Mouse (Mus musculus) hindbrain, postnatal 0 days (tissue): ENCODE measurements at regions not wholly inside any gene's neighbourhood (a gene's known extent, or its start where the extent isn't known, plus 50 kb on each side); places are given as distances from the start of the nearest gene placed in this dataset.

Experiments
- ATAC-seq: fragments of 200-750 bp; cut with Nextera tagmentation; 2 replicates; pipeline ENCODE4 v1.8.0; 2017; ENCODE audit warnings: mild to moderate bottlenecking, moderate TSS enrichment, moderate library complexity
- DNase-seq: peaks from one replicate; pipeline ENCODE4 v3.0.0-alpha.2; 2015; ENCODE audit warnings: low spot score
- H3K27ac ChIP-seq: fragments of 300-500 bp; sonication (generic); 2 replicates; pipeline ENCODE4 v1.5.1; 2014; ENCODE audit warnings: mild to moderate bottlenecking
- H3K27me3 ChIP-seq: fragments of 300-500 bp; sonication (generic); 2 replicates; pipeline ENCODE4 v1.6.1; 2014; ENCODE audit warnings: low read length, mixed read lengths; ENCODE audit not compliant: insufficient read depth
- H3K36me3 ChIP-seq: fragments of 300-500 bp; sonication (generic); 2 replicates; pipeline ENCODE4 v1.6.1; 2014; ENCODE audit warnings: low read length, mixed read lengths; ENCODE audit not compliant: insufficient read depth
- H3K4me1 ChIP-seq: fragments of 300-500 bp; sonication (generic); 2 replicates; pipeline ENCODE4 v1.6.1; 2014; ENCODE audit warnings: antibody characterized with exemption, low read length, mixed read lengths; ENCODE audit not compliant: insufficient read depth
- H3K4me2 ChIP-seq: fragments of 300-500 bp; sonication (generic); 2 replicates; pipeline ENCODE4 v1.6.1; 2014; ENCODE audit warnings: low read depth, mild to moderate bottlenecking, low read length, moderate library complexity, mixed read lengths
- H3K4me3 ChIP-seq: fragments of 300-500 bp; sonication (generic); 2 replicates; pipeline ENCODE4 v1.5.1; 2014; ENCODE audit warnings: low read length
- H3K9ac ChIP-seq: fragments of 300-500 bp; sonication (generic); replicated peaks from 2 replicates; pipeline ENCODE4 v1.6.1; 2014; ENCODE audit warnings: mild to moderate bottlenecking, low read length, moderate library complexity, mixed read lengths
- H3K9me3 ChIP-seq: fragments of 300-500 bp; sonication (generic); 2 replicates; pipeline ENCODE4 v1.6.1; 2016; ENCODE audit warnings: low read length, mixed read lengths
- CTCF ChIP-seq: IDR thresholded peaks from 2 replicates; pipeline ENCODE4 v1.5.1; 2016; ENCODE audit warnings: antibody characterized with exemption, control low read depth, low read depth
- WGBS: fragments of 180-500 bp; shearing (Covaris S2); extraction: QIAGEN DNeasy Blood & Tissue Kit; methylation state at CpG from one replicate; pipeline ENCODE4 v1.1.7; 2014; 5-methylcytosine and 5-hydroxymethylcytosine counted together

DNA sequence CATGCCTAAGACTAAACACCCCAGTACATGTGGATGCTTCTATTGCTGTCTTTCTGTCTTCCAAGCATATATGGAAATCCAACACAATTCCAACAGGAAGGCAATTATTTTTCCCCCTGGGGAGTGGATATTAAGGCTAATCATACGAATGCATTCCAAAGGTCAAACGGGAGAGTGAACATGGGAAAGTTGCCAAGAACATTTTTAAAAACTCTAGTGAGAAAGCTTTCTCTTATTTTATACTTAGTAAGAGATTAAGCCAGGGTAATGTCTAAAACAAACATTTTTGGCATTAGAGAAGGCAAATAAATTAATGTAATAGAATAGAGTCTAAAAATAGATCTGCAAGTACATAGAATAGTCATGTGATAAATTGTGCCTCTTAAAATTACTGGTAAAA lies 332.4 kb downstream of the Ets1 start:
- Histone ChIP-seq H3K27me3 (no peaks in the 10 kb centered on the region), H3K36me3 (no peaks in the 10 kb centered on the region), H3K27ac (no peak overlapping the region), H3K9ac (no peak overlapping the region), H3K4me3 (no peak overlapping the region), H3K9me3 (no peaks in the 10 kb centered on the region), H3K4me1 (no peaks in the 10 kb centered on the region), H3K4me2 (no peak overlapping the region)
- DNase-seq (no peak), ATAC-seq (no peak)
- no peak for TF ChIP-seq CTCF
- 59% methylated on average over 2 of the region's 2 CpGs for WGBS

DNA sequence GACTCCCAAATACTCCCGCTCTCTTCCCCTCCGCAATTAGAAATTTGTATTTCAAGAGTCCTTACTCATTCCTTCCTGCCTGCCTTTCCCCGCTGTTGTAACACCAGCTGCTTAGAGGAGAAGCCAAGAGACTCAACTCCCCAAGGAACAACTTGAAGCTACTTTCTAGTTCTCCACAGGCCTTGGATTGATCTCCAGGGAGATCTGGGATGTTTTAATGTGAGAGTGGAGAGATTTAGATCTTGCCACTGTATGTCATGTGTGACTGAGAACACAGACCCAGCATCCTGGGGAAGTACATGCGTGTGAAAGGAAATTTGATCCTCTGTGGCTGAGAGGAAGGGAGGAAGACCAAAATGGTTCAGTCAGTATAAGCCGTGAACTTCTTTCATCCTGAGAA lies 335.4 kb downstream of the Ets1 start:
- Histone ChIP-seq H3K4me3 (no peak overlapping the region), H3K4me2 (no peak overlapping the region), H3K36me3 (no peaks in the 10 kb centered on the region), H3K4me1 (no peaks in the 10 kb centered on the region), H3K27me3 (no peaks in the 10 kb centered on the region), H3K27ac (no peak overlapping the region), H3K9me3 (no peaks in the 10 kb centered on the region), H3K9ac (no peak overlapping the region)
- TF ChIP-seq CTCF, result no peak
- no peak for ATAC-seq
- DNase-seq, result no peak
- WGBS, result 87% methylated on average over 5 of the region's 5 CpGs

DNA sequence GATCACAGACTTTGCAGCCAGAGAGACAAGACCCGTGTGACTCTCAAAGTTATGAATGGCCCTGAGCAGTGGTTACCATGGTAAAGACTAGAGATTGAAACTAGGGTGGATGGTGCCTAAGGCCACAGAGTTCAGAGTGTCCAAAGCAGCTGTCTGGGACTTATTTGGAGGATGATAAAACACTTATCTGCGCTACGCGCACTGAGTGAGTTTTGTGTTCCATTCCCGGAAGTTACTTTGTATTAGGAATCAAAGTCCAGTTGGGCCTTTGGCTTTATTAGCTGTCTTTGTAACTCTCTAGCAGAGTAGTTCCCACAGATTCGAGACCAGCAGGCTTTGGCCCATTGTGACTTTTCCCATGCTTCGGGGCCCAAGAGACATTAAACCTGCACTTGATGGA lies 335.9 kb downstream of the Ets1 start:
- no peak overlapping the region for H3K4me2 ChIP-seq
- 78% methylated on average over 7 of the region's 7 CpGs for WGBS
- no peak overlapping the region for H3K9ac ChIP-seq
- no peak overlapping the region for H3K27ac ChIP-seq
- no peak for TF ChIP-seq CTCF
- no peak overlapping the region for H3K4me3 ChIP-seq
- ATAC-seq, result no peak
- no peaks in the 10 kb centered on the region for H3K36me3 ChIP-seq
- no peaks in the 10 kb centered on the region for H3K27me3 ChIP-seq
- no peak for DNase-seq
- no peaks in the 10 kb centered on the region for H3K4me1 ChIP-seq
- no peaks in the 10 kb centered on the region for H3K9me3 ChIP-seq

- WGBS, result 72% methylated on average over 7 of the region's 7 CpGs
- TF ChIP-seq CTCF, result no peak
- DNase-seq (no peak), ATAC-seq (no peak)
- H3K27me3 ChIP-seq, result no peaks in the 10 kb centered on the region
- no peaks in the 10 kb centered on the region for H3K9me3 ChIP-seq
- no peaks in the 10 kb centered on the region for H3K36me3 ChIP-seq
- H3K4me2 ChIP-seq, result no peak overlapping the region
- H3K9ac ChIP-seq, result no peak overlapping the region
- no peak overlapping the region for H3K27ac ChIP-seq
- H3K4me1 ChIP-seq, result no peaks in the 10 kb centered on the region
- no peak overlapping the region for H3K4me3 ChIP-seq
Measured at GRCm38 (mm10) chr9:32972431-32973052, 336.5 kb downstream of the Ets1 start.

DNA sequence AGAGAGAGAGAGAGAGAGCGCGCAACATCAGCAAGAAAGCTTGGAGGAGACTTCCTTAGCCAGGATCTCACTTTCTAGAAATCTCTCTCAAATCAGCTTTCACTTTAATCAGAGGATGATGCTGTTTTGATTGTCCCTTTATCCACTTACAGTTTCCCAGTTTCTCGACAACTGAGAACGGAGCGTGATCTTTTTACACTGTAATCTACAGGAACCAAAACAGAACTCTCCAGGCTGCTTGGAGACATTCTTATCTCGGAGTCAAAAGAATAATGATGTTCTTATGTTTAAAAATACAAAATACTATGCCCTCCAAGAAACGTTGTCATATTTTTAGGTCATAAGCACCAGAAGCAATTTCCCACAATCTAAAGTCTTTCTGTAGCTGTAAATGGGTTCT lies 341.7 kb downstream of the Ets1 start:
- Histone ChIP-seq H3K36me3 (no peaks in the 10 kb centered on the region), H3K4me3 (no peak overlapping the region), H3K9ac (no peak overlapping the region), H3K4me1 (no peaks in the 10 kb centered on the region), H3K27me3 (no peaks in the 10 kb centered on the region), H3K27ac (no peak overlapping the region), H3K4me2 (no peak overlapping the region), H3K9me3 (no peaks in the 10 kb centered on the region)
- DNase-seq (no peak), ATAC-seq (no peak)
- no peak for TF ChIP-seq CTCF
- 80% methylated on average over 7 of the region's 7 CpGs for WGBS

DNA sequence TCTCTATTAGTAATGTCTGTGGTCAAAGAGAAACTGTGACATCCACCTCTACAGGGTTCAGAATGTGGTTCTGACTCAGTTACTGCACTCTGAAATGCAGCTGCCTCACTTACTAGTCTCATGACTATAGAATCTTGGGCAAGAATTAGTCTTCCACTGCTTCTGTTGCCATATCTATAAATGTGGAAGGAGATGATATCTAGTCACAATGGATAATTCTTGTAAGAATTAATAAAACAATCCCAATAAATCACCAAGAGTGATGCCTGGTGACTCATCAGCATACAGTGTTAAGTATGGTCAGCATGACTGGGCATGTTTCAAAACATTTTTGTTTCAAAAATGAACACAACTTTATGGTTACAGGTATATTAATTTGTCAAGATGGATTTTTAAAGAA lies 344.8 kb downstream of the Ets1 start:
- no peak overlapping the region for H3K4me3 ChIP-seq
- TF ChIP-seq CTCF, result no peak
- H3K4me1 ChIP-seq, result no peaks in the 10 kb centered on the region
- H3K36me3 ChIP-seq, result no peaks in the 10 kb centered on the region
- H3K27ac ChIP-seq, result no peak overlapping the region
- no peak overlapping the region for H3K9ac ChIP-seq
- no peaks in the 10 kb centered on the region for H3K27me3 ChIP-seq
- DNase-seq (no peak), ATAC-seq (no peak)
- no peak overlapping the region for H3K4me2 ChIP-seq
- H3K9me3 ChIP-seq, result no peaks in the 10 kb centered on the region

GRCm38 (mm10) chr9:32983182-32983581 lies 347.2 kb downstream of the Ets1 start:
- H3K27ac ChIP-seq, result no peak overlapping the region
- DNase-seq, result no peak
- no peaks in the 10 kb centered on the region for H3K4me1 ChIP-seq
- no peaks in the 10 kb centered on the region for H3K9me3 ChIP-seq
- no peaks in the 10 kb centered on the region for H3K27me3 ChIP-seq
- no peaks in the 10 kb centered on the region for H3K36me3 ChIP-seq
- H3K4me2 ChIP-seq, result no peak overlapping the region
- ATAC-seq, result no peak
- WGBS, result 72% methylated on average over 2 of the region's 2 CpGs
- no peak for TF ChIP-seq CTCF
- no peak overlapping the region for H3K9ac ChIP-seq
- H3K4me3 ChIP-seq, result no peak overlapping the region
